Mouse (Mus musculus): Measurements from ENCODE around the gene Neurl4. TPM values are rescaled to one million over a fixed set of nuclear protein-coding genes. Genes with fewer than 3 reads are reported as not detected.

Gene Neurl4
- polyA plus RNA-seq, 1 experiment from 2014 or later = 9.2 TPM

DNA sequence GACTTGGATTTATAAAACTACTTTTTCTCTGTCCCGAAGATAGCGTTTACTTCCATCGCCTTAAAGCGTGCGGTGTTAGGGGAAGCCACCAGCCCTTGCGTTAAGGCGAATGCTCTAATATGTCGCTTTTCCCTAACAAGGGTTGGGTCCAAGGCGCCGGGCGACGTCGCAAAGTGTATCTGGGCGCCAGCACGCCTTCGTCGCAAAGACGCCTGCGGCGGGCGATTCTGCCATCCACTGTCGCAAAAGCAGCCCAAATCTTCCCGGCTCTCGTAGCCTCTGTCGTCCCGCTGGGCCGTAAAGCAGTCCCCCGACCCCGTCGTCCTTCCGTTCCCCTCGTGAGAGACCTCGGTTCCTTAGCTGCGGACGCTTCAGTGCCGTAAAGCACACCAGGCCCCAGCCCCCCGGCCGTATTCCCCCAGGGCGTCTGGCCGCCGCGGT is 554 bp downstream of the Neurl4 start:
- peaks cover 37% of the 10 kb centered on the region for H3K4me1 ChIP-seq (replicated peaks)
- H3K27me3 ChIP-seq (replicated peaks) = no peaks in the 10 kb centered on the region
- H3K27ac ChIP-seq (ENCODE audit: poor library complexity, severe bottlenecking) = peak overlapping the region; percentile 97
- H3K9ac ChIP-seq = peak overlapping the region; percentile 99
- ATAC-seq (ENCODE audit: insufficient number of reproducible peaks, low FRiP score) = peak; percentile 77
- H3K36me3 ChIP-seq = peaks cover 30% of the 10 kb centered on the region
- peak overlapping the region; percentile 96 for H3K4me2 ChIP-seq
- under 1% methylated on average over 42 of the region's 42 CpGs for WGBS
- H3K9me3 ChIP-seq (replicated peaks) = no peaks in the 10 kb centered on the region
- peak overlapping the region; percentile 96 for H3K4me3 ChIP-seq

GRCm38 (mm10) chr11:69901993-69902392 is 1.1 kb downstream of the Neurl4 start:
- no peak for ATAC-seq (ENCODE audit: insufficient number of reproducible peaks, low FRiP score)
- Histone ChIP-seq H3K36me3 (peaks cover 36% of the 10 kb centered on the region), H3K27me3 (replicated peaks) (no peaks in the 10 kb centered on the region), H3K27ac (ENCODE audit: poor library complexity, severe bottlenecking) (peak overlapping the region; percentile 97), H3K4me3 (peak overlapping the region; percentile 96), H3K9me3 (replicated peaks) (no peaks in the 10 kb centered on the region), H3K4me1 (replicated peaks) (peaks cover 37% of the 10 kb centered on the region), H3K9ac (peak overlapping the region; percentile 99), H3K4me2 (peak overlapping the region; percentile 96)
- WGBS = under 1% methylated on average over 39 of the region's 39 CpGs

DNA sequence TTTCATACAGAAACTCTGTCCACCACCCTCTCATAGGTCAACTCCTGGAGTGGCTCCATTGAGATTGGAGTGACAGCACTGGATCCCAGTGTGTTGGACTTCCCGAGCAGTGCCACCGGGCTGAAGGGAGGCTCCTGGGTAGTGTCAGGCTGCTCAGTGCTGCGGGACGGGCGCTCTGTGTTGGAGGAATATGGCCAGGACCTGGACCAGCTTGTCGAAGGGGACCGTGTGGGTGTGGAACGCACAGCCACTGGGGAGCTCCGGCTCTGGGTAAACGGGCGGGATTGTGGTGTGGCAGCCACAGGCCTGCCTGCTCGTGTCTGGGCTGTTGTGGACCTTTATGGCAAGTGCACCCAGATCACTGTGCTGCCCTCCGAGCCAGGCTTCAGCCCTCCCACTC is 2.1 kb downstream of the Neurl4 start:
- no peak for ATAC-seq (ENCODE audit: insufficient number of reproducible peaks, low FRiP score)
- Histone ChIP-seq H3K27ac (ENCODE audit: poor library complexity, severe bottlenecking) (no peak overlapping the region), H3K27me3 (replicated peaks) (no peaks in the 10 kb centered on the region), H3K9ac (peak overlapping the region; percentile 99), H3K4me2 (peak overlapping the region; percentile 96), H3K4me3 (peak overlapping the region; percentile 96), H3K9me3 (replicated peaks) (no peaks in the 10 kb centered on the region), H3K4me1 (replicated peaks) (peaks cover 37% of the 10 kb centered on the region), H3K36me3 (peaks cover 46% of the 10 kb centered on the region)
- WGBS = 87% methylated on average over 13 of the region's 13 CpGs

GRCm38 (mm10) chr11:69904311-69904710 is 3.4 kb downstream of the Neurl4 start:
- Histone ChIP-seq H3K36me3 (peaks cover 59% of the 10 kb centered on the region), H3K4me1 (replicated peaks) (peaks cover 24% of the 10 kb centered on the region), H3K9me3 (replicated peaks) (no peaks in the 10 kb centered on the region), H3K27ac (ENCODE audit: poor library complexity, severe bottlenecking) (no peak overlapping the region), H3K4me3 (no peak overlapping the region), H3K9ac (no peak overlapping the region), H3K27me3 (replicated peaks) (no peaks in the 10 kb centered on the region), H3K4me2 (no peak overlapping the region)
- no peak for ATAC-seq (ENCODE audit: insufficient number of reproducible peaks, low FRiP score)
- WGBS = 94% methylated on average over 9 of the region's 9 CpGs

DNA sequence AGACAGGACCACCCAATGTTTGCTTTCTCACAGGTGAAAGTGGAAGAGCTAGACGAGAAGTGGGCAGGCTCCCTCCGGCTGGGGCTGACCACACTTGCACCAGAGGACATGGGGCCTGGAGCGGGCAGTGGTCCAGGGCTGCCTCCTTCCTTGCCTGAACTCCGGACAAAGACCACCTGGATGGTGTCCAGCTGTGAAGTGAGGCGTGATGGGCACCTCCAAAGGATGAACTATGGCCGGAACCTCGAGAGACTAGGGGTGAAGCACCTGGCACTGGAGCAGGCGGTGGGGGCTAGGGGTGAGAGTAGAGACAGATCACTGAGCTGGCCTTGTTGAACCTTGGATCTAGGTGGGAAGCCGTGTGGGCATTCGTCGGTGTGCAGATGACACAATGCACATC is 7.8 kb downstream of the Neurl4 start:
- ATAC-seq (ENCODE audit: insufficient number of reproducible peaks, low FRiP score) = no peak
- H3K4me2 ChIP-seq = no peak overlapping the region
- H3K4me3 ChIP-seq = no peak overlapping the region
- H3K36me3 ChIP-seq = peaks cover 97% of the 10 kb centered on the region
- no peak overlapping the region for H3K9ac ChIP-seq
- no peaks in the 10 kb centered on the region for H3K27me3 ChIP-seq (replicated peaks)
- H3K9me3 ChIP-seq (replicated peaks) = no peaks in the 10 kb centered on the region
- no peak overlapping the region for H3K27ac ChIP-seq (ENCODE audit: poor library complexity, severe bottlenecking)
- WGBS = 96% methylated on average over 11 of the region's 11 CpGs
- H3K4me1 ChIP-seq (replicated peaks) = peaks cover 7% of the 10 kb centered on the region

DNA sequence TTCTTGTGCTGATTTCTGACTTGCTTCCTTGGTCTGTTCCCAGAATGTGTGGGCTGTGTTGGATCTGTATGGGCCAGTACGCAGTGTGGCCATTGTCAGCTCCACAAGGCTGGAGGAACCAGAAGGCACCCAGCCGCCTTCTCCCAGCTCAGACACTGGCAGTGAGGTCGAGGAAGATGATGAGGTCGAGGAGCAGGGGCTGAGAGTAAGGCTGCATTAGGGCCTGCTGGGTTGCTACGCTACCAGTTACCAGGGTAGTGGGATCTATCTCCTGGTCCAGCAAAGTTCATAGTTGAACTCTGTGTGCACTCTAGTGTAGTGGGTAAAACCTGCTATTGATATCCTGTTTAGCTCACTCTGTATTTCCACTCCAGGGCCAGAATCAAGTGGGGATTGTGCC is 8.3 kb downstream of the Neurl4 start:
- no peak overlapping the region for H3K9ac ChIP-seq
- no peak overlapping the region for H3K4me3 ChIP-seq
- H3K27ac ChIP-seq (ENCODE audit: poor library complexity, severe bottlenecking) = no peak overlapping the region
- WGBS = 87% methylated on average over 5 of the region's 5 CpGs
- no peaks in the 10 kb centered on the region for H3K9me3 ChIP-seq (replicated peaks)
- no peaks in the 10 kb centered on the region for H3K27me3 ChIP-seq (replicated peaks)
- peaks cover 91% of the 10 kb centered on the region for H3K36me3 ChIP-seq
- no peak for ATAC-seq (ENCODE audit: insufficient number of reproducible peaks, low FRiP score)
- no peak overlapping the region for H3K4me2 ChIP-seq
- peaks cover 8% of the 10 kb centered on the region for H3K4me1 ChIP-seq (replicated peaks)

DNA sequence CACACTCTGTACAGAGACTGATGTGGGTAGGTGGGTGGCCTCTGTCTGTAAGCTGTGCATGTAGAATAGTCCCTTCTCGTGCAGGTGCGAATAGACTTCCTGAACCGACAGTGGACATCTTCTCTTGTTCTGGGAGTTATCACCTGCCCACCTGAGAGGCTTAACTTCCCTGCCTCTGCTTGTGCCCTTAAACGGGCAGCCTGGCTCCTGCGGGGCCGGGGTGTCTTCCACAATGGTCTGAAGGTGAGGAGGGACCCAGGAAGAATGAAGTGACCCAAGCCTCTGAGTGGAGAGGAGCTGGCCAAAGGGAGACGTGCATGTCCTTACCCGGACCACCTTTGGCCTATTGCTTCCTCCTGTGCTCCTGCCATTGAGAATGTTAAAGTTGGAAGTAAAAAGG is 9.3 kb downstream of the Neurl4 start:
- Histone ChIP-seq H3K4me1 (replicated peaks) (peaks cover 17% of the 10 kb centered on the region), H3K27ac (ENCODE audit: poor library complexity, severe bottlenecking) (no peak overlapping the region), H3K9ac (no peak overlapping the region), H3K27me3 (replicated peaks) (no peaks in the 10 kb centered on the region), H3K4me3 (no peak overlapping the region), H3K36me3 (peaks cover 86% of the 10 kb centered on the region), H3K9me3 (replicated peaks) (no peaks in the 10 kb centered on the region), H3K4me2 (no peak overlapping the region)
- WGBS = 92% methylated on average over 8 of the region's 8 CpGs
- ATAC-seq (ENCODE audit: insufficient number of reproducible peaks, low FRiP score) = no peak

DNA sequence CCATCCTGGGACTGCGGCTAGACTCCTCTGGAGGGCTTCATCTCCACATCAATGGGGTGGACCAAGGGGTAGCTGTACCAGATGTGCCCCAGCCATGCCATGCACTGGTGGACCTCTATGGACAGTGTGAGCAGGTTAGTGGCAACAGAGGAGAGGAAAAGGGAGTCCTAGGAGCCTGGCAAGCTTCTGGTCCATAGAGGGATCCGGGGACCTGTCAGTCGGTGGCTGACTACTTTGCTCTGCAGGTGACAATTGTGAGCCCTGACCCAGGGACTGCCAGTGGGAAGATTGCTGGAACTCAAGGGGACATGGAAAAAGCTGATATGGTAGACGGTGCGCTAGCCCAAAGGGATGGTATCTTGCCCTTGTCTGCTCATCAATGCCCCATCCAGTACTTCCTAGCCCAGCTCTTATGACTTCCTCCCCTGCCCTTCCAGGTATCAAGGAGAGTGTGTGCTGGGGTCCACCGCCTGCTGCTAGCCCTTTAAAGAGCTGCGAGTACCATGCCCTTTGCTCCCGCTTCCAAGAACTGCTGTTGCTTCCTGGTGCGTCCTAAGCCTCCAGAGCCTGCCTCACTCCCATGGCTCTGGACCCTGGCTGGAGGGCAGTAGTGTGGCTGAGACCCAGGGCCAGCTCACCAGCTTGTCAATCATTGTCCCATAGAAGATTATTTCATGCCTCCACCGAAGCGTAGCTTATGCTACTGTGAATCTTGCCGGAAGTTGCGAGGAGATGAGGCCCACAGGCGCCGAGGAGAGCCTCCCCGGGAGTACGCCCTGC is 10.1 kb downstream of the Neurl4 start:
- WGBS = 93% methylated on average over 17 of the region's 17 CpGs

DNA sequence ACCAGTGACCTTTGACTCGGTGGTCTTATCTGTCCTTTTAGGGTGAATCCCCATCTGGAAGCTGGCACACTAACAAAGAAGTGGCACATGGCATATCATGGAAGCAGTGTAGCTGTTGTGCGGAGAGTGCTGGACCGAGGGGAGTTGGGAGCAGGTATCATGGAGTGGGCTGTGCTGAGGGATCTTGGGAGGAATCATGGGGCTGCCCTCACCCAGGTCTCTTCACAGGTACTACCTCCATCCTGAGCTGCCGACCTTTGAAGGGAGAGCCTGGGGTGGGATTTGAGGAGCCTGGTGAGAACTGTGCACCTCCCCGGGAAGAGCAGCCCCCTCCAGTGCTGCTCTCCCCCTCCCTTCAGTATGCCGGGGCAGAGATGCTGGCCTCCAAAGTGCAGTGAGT is 10.8 kb downstream of the Neurl4 start:
- H3K27ac ChIP-seq (ENCODE audit: poor library complexity, severe bottlenecking) = no peak overlapping the region
- H3K4me3 ChIP-seq = no peak overlapping the region
- WGBS = 88% methylated on average over 6 of the region's 6 CpGs
- H3K9ac ChIP-seq = no peak overlapping the region
- H3K4me2 ChIP-seq = no peak overlapping the region
- ATAC-seq (ENCODE audit: insufficient number of reproducible peaks, low FRiP score) = no peak
- no peaks in the 10 kb centered on the region for H3K27me3 ChIP-seq (replicated peaks)
- no peaks in the 10 kb centered on the region for H3K9me3 ChIP-seq (replicated peaks)
- H3K4me1 ChIP-seq (replicated peaks) = peaks cover 30% of the 10 kb centered on the region
- H3K36me3 ChIP-seq = peaks cover 86% of the 10 kb centered on the region

More for the DNA sequence above, 10.1 kb downstream of the Neurl4 start:
- Histone ChIP-seq H3K4me3 (no peak overlapping the region), H3K9me3 (replicated peaks) (no peaks in the 10 kb centered on the region), H3K4me2 (no peak overlapping the region), H3K9ac (no peak overlapping the region), H3K4me1 (replicated peaks) (peaks cover 25% of the 10 kb centered on the region), H3K27ac (ENCODE audit: poor library complexity, severe bottlenecking) (no peak overlapping the region), H3K27me3 (replicated peaks) (no peaks in the 10 kb centered on the region), H3K36me3 (peaks cover 86% of the 10 kb centered on the region)
- ATAC-seq (ENCODE audit: insufficient number of reproducible peaks, low FRiP score) = no peak

GRCm38 (mm10) chr11:69912716-69913530 is 12.1 kb downstream of the Neurl4 start:
- Histone ChIP-seq H3K36me3 (peaks cover 86% of the 10 kb centered on the region), H3K27me3 (replicated peaks) (no peaks in the 10 kb centered on the region), H3K4me3 (peak overlapping the region; percentile 92), H3K27ac (ENCODE audit: poor library complexity, severe bottlenecking) (0 out of 2 replicates have a peak overlapping the region, but pooled peaks have one; percentile 84), H3K4me1 (replicated peaks) (peaks cover 30% of the 10 kb centered on the region), H3K4me2 (peak overlapping the region; percentile 98), H3K9ac (peak overlapping the region; percentile 93), H3K9me3 (replicated peaks) (no peaks in the 10 kb centered on the region)
- ATAC-seq (ENCODE audit: insufficient number of reproducible peaks, low FRiP score) = no peak
- WGBS = 75% methylated on average over 15 of the region's 15 CpGs

All from heart, embryonic 12.5 days (tissue).